Mouse (Mus musculus): ENCODE results near the gene Tbx15. TPM values are rescaled to one million over a fixed set of nuclear protein-coding genes. Genes with fewer than 3 reads are reported as not detected.

Gene Tbx15
- polyA plus RNA-seq (2014; fragmentation: Illumina TruSeq; extraction: RNeasy Lipid Tissue Mini Kit (QIAGEN cat#74804); ENCODE audit: low read depth, low replicate concordance), result 2.1 TPM

GRCm38 (mm10) chr3:99240213-99240720, at the start of gene Tbx15:
Tbx15 (plus strand) TSS chr3:99240381.

Other genes starting within 250 kb of the Tbx15 start
- 12.5 TPM for gene Wars2, start 99.3 kb upstream of the Tbx15 start, polyA plus RNA-seq (2014; fragmentation: Illumina TruSeq; extraction: RNeasy Lipid Tissue Mini Kit (QIAGEN cat#74804); ENCODE audit: low read depth, low replicate concordance)

Measured in adrenal gland, adult 10 weeks (tissue).